Mouse (Mus musculus) neural tube, embryonic 14.5 days (tissue): ENCODE data around the gene Hid1. TPM values are rescaled to one million over a fixed set of nuclear protein-coding genes. Genes with fewer than 3 reads are reported as not detected.
"Not testable (repeated sequence)": the region's sequence is repeated elsewhere in the genome, so short reads cannot be mapped to it uniquely, and the experiment has no call there.

Experiments used
- ATAC-seq: fragments of 200-750 bp; cut with Nextera tagmentation; 2 replicates; pipeline ENCODE4 v1.8.0; 2017; ENCODE audit warnings: low read depth, mild to moderate bottlenecking, moderate TSS enrichment, moderate library complexity
- H3K27ac ChIP-seq: fragments of 300-500 bp; sonication (generic); 2 replicates; pipeline ENCODE4 v1.5.1; 2014; ENCODE audit warnings: low read depth, mild to moderate bottlenecking, control low read depth, low read length, moderate library complexity, mixed read lengths
- H3K27me3 ChIP-seq: fragments of 300-500 bp; sonication (generic); 2 replicates; pipeline ENCODE4 v1.6.1; 2014; ENCODE audit warnings: low read length; ENCODE audit not compliant: control insufficient read depth, insufficient read depth
- H3K36me3 ChIP-seq: fragments of 300-500 bp; sonication (generic); 2 replicates; pipeline ENCODE4 v1.6.1; 2014; ENCODE audit warnings: low read length, mixed read lengths; ENCODE audit not compliant: control insufficient read depth, insufficient read depth
- H3K4me1 ChIP-seq: fragments of 300-500 bp; sonication (generic); 2 replicates; pipeline ENCODE4 v1.6.1; 2014; ENCODE audit warnings: low read length; ENCODE audit not compliant: control insufficient read depth, insufficient read depth
- H3K4me2 ChIP-seq: fragments of 300-500 bp; sonication (generic); 2 replicates; pipeline ENCODE4 v1.6.1; 2014; ENCODE audit warnings: mild to moderate bottlenecking, low read depth, low read length, control low read depth
- H3K4me3 ChIP-seq: fragments of 300-500 bp; sonication (generic); 2 replicates; pipeline ENCODE4 v1.5.1; 2014; ENCODE audit warnings: low read depth, low read length, control low read depth, mixed read lengths
- H3K9ac ChIP-seq: fragments of 300-500 bp; sonication (generic); replicated peaks from 2 replicates; pipeline ENCODE4 v1.6.1; 2014; ENCODE audit warnings: low read depth, mild to moderate bottlenecking, control low read depth, low read length, mixed read lengths
- H3K9me3 ChIP-seq: fragments of 300-500 bp; sonication (generic); 2 replicates; pipeline ENCODE4 v1.6.1; 2016; ENCODE audit warnings: low read length; ENCODE audit not compliant: control insufficient read depth
- WGBS: fragments of 180-500 bp; shearing (Covaris S2); extraction: QIAGEN DNeasy Blood & Tissue Kit; methylation state at CpG from one replicate; pipeline ENCODE4 v1.1.7; 2014; 5-methylcytosine and 5-hydroxymethylcytosine counted together
- polyA plus RNA-seq: library from polyadenylated mRNA; unstranded; fragments of >200 nt; fragmentation: Nextera tagmentation; extraction: Ambion mirVana; gene quantifications from 2 replicates; pipeline ENCODE4 v1.2.1, GENCODE M21; 2014

Hid1 gene
- polyA plus RNA-seq, 1 experiment from 2014 or later: 41.7 TPM

- no peak overlapping the region for H3K4me2 ChIP-seq
- no peaks in the 10 kb centered on the region for H3K9me3 ChIP-seq
- peaks cover 22% of the 10 kb centered on the region for H3K36me3 ChIP-seq
- no peak overlapping the region for H3K9ac ChIP-seq
- H3K27ac ChIP-seq: no peak overlapping the region
- H3K4me1 ChIP-seq: peaks cover 7% of the 10 kb centered on the region; the same call in 1 of the 2 replicates
- ATAC-seq: no peak
- no peaks in the 10 kb centered on the region for H3K27me3 ChIP-seq
- 83% methylated on average over 7 of the region's 7 CpGs for WGBS
- H3K4me3 ChIP-seq: no peak overlapping the region
Observed at GRCm38 (mm10) chr11:115398085-115398484, 30.5 kb upstream of the Hid1 start.

- no peak; the same call in 1 of the 2 replicates for ATAC-seq
- no peak overlapping the region for H3K4me3 ChIP-seq
- H3K4me2 ChIP-seq: no peak overlapping the region
- H3K36me3 ChIP-seq: peaks cover 33% of the 10 kb centered on the region
- WGBS: 74% methylated on average over 28 of the region's 34 CpGs
- no peak overlapping the region for H3K9ac ChIP-seq
- H3K9me3 ChIP-seq: no peaks in the 10 kb centered on the region
- H3K27ac ChIP-seq: no peak overlapping the region
- H3K4me1 ChIP-seq: no peaks in the 10 kb centered on the region
- no peaks in the 10 kb centered on the region for H3K27me3 ChIP-seq
Observed at GRCm38 (mm10) chr11:115393721-115394325, 26.3 kb upstream of the Hid1 start.

GRCm38 (mm10) chr11:115391358-115391757 lies 23.8 kb upstream of the Hid1 start:
- no peak overlapping the region for H3K4me3 ChIP-seq
- 95% methylated on average over 7 of the region's 7 CpGs for WGBS
- H3K36me3 ChIP-seq: peaks cover 33% of the 10 kb centered on the region

GRCm38 (mm10) chr11:115386859-115387258 lies 19.3 kb upstream of the Hid1 start:
- H3K4me1 ChIP-seq: peaks cover 32% of the 10 kb centered on the region
- not testable (repeated sequence) for H3K9me3 ChIP-seq, H3K4me2 ChIP-seq, ATAC-seq, H3K4me3 ChIP-seq, H3K9ac ChIP-seq, H3K27me3 ChIP-seq, H3K36me3 ChIP-seq, H3K27ac ChIP-seq
- 89% methylated on average over 3 of the region's 3 CpGs for WGBS

More at GRCm38 (mm10) chr11:115391358-115391757, 23.8 kb upstream of the Hid1 start:
- Histone ChIP-seq H3K4me2 (no peak overlapping the region), H3K27me3 (no peaks in the 10 kb centered on the region), H3K27ac (no peak overlapping the region), H3K9ac (no peak overlapping the region), H3K9me3 (no peaks in the 10 kb centered on the region), H3K4me1 (no peaks in the 10 kb centered on the region)
- no peak for ATAC-seq

GRCm38 (mm10) chr11:115384587-115384986 lies 17.0 kb upstream of the Hid1 start:
- Histone ChIP-seq H3K4me3 (no peak overlapping the region), H3K27me3 (no peaks in the 10 kb centered on the region; the same call in 1 of the 2 replicates), H3K4me1 (peaks cover 32% of the 10 kb centered on the region), H3K4me2 (peak overlapping the region; percentile 95; the same call in 1 of the 2 replicates), H3K9me3 (no peaks in the 10 kb centered on the region), H3K9ac (peak overlapping the region; percentile 97; the same call in 1 of the 2 replicates), H3K27ac (peak overlapping the region; percentile 84), H3K36me3 (no peaks in the 10 kb centered on the region; the same call in 1 of the 2 replicates)
- 84% methylated on average over 5 of the region's 5 CpGs for WGBS
- ATAC-seq: no peak

GRCm38 (mm10) chr11:115383701-115384474 lies 16.3 kb upstream of the Hid1 start:
- Histone ChIP-seq H3K27me3 (no peaks in the 10 kb centered on the region; the same call in 1 of the 2 replicates), H3K4me2 (peak overlapping the region; percentile 95), H3K9ac (peak overlapping the region; percentile 97), H3K27ac (peak overlapping the region; percentile 84), H3K4me3 (peak overlapping the region; percentile 83), H3K36me3 (no peaks in the 10 kb centered on the region; the same call in 1 of the 2 replicates), H3K9me3 (no peaks in the 10 kb centered on the region), H3K4me1 (peaks cover 32% of the 10 kb centered on the region)
- WGBS: 33% methylated on average over 16 of the region's 16 CpGs
- ATAC-seq: peak; percentile 4; the same call in 1 of the 2 replicates

- H3K27ac ChIP-seq: peak overlapping the region; percentile 84
- peak overlapping the region; percentile 95 for H3K4me2 ChIP-seq
- 14% methylated on average over 5 of the region's 5 CpGs for WGBS
- no peaks in the 10 kb centered on the region for H3K36me3 ChIP-seq
- H3K27me3 ChIP-seq: no peaks in the 10 kb centered on the region; the same call in 1 of the 2 replicates
- ATAC-seq: no peak
- peaks cover 32% of the 10 kb centered on the region for H3K4me1 ChIP-seq
- H3K9ac ChIP-seq: peak overlapping the region; percentile 97
- no peaks in the 10 kb centered on the region for H3K9me3 ChIP-seq
- H3K4me3 ChIP-seq: peak overlapping the region; percentile 83
Observed at GRCm38 (mm10) chr11:115382891-115383290, 15.3 kb upstream of the Hid1 start.

GRCm38 (mm10) chr11:115381743-115382539 lies 14.4 kb upstream of the Hid1 start, which contains the start of gene Cdr2l:
Cdr2l (plus strand) TSS chr11:115381916.
- H3K4me3 ChIP-seq: peak within 1 kb of the TSS; percentile 83
- peak within 1 kb of the TSS; percentile 95 for H3K4me2 ChIP-seq
- H3K9ac ChIP-seq: peak within 1 kb of the TSS; percentile 97
- WGBS: under 1% methylated on average over 57 of the region's 76 CpGs
- peak within 1 kb of the TSS; percentile 96 for H3K27ac ChIP-seq
- no peaks in the 10 kb centered on the region; the same call in 1 of the 2 replicates for H3K27me3 ChIP-seq
- H3K9me3 ChIP-seq: no peaks in the 10 kb centered on the region
- H3K4me1 ChIP-seq: peaks cover 32% of the 10 kb centered on the region
- H3K36me3 ChIP-seq: no peaks in the 10 kb centered on the region
- ATAC-seq: peak; percentile 91
